Mouse (Mus musculus) MEL (cell line): ENCODE results near the gene Ttc29. TPM values are rescaled to one million over a fixed set of nuclear protein-coding genes. Genes with fewer than 3 reads are reported as not detected.

ENCODE experiments used
- DNase-seq: peaks from one replicate; pipeline ENCODE4 v3.0.0; 2011; ENCODE audit warnings: low read depth, low spot score
- H3K27ac ChIP-seq: 2 replicates; pipeline ENCODE4 v1.5.1; 2012; ENCODE audit warnings: low read depth, mild to moderate bottlenecking, control low read depth, low read length, moderate library complexity; ENCODE audit not compliant: control insufficient read depth
- H3K27me3 ChIP-seq, 2 experiments: fragments of 150-350 bp in 1 of 2; sonication (generic) in 1 of 2; 2 replicates each; pipeline ENCODE4 v1.6.1; 2012; ENCODE audit warnings: low read length in 2 of 2, mild to moderate bottlenecking in 2 of 2, improper control_type of control experiment in 1 of 2, moderate library complexity in 1 of 2; ENCODE audit not compliant: insufficient read depth in 2 of 2, control insufficient read depth in 1 of 2
- H3K36me3 ChIP-seq, 2 experiments: 2 replicates each; pipeline ENCODE4 v1.6.1; 2012 to 2014; ENCODE audit warnings: low read length in 2 of 2, improper control_type of control experiment in 1 of 2, inconsistent platforms in 1 of 2, mild to moderate bottlenecking in 1 of 2; ENCODE audit not compliant: insufficient read depth in 2 of 2, control insufficient read depth in 1 of 2
- H3K4me1 ChIP-seq, 2 experiments: fragments of 150-350 bp in 1 of 2; sonication (generic) in 1 of 2; 2 replicates each; pipeline ENCODE4 v1.6.1; 2012; ENCODE audit warnings: low read length in 2 of 2, improper control_type of control experiment in 1 of 2, mild to moderate bottlenecking in 1 of 2; ENCODE audit not compliant: insufficient read depth in 2 of 2, control insufficient read depth in 1 of 2
- H3K4me3 ChIP-seq, 2 experiments: fragments of 150-350 bp in 1 of 2; sonication (generic) in 1 of 2; 2 replicates each; pipeline ENCODE4 v1.5.1; 2012; ENCODE audit warnings: low read depth in 2 of 2, low read length in 2 of 2, mild to moderate bottlenecking in 2 of 2, moderate library complexity in 2 of 2, control low read depth in 1 of 2, improper control_type of control experiment in 1 of 2; ENCODE audit not compliant: control insufficient read depth in 1 of 2, insufficient read depth in 1 of 2
- H3K79me2 ChIP-seq: 2 replicates; pipeline ENCODE4 v1.6.1; 2012; ENCODE audit warnings: mild to moderate bottlenecking, low read length, moderate library complexity; ENCODE audit not compliant: control insufficient read depth, poor library complexity, insufficient read depth
- H3K9ac ChIP-seq: 2 replicates; pipeline ENCODE4 v1.6.1; 2012; ENCODE audit warnings: low read depth, mild to moderate bottlenecking, control low read depth, low read length, moderate library complexity; ENCODE audit not compliant: control insufficient read depth, poor library complexity, severe bottlenecking
- H3K9me3 ChIP-seq: fragments of 150-350 bp; sonication (generic); replicated peaks from 2 replicates; pipeline ENCODE4 v1.6.1; 2012; ENCODE audit warnings: mild to moderate bottlenecking, low read length, improper control_type of control experiment, moderate library complexity; ENCODE audit not compliant: insufficient read depth
- BHLHE40 ChIP-seq: IDR thresholded peaks from 2 replicates; pipeline ENCODE4 v1.6.1; 2012; ENCODE audit warnings: low read depth, mild to moderate bottlenecking, inconsistent platforms, low read length, improper control_type of control experiment, borderline replicate concordance
- CTCF ChIP-seq, 3 experiments: IDR thresholded peaks in 2 of 3; conservative IDR thresholded peaks in 1 of 3; 2 replicates each; pipeline ENCODE4 v1.5.1; 2011 to 2012; ENCODE audit warnings: low read length in 3 of 3, low read depth in 2 of 3, mild to moderate bottlenecking in 2 of 3, improper control_type of control experiment in 1 of 3, inconsistent platforms in 1 of 3, mixed read lengths in 1 of 3, moderate library complexity in 1 of 3; ENCODE audit not compliant: control insufficient read depth in 1 of 3, insufficient read depth in 1 of 3, poor library complexity in 1 of 3, severe bottlenecking in 1 of 3
- E2F4 ChIP-seq: IDR thresholded peaks from 2 replicates; pipeline ENCODE4 v1.6.1; 2011; ENCODE audit warnings: low read depth, low read length, improper control_type of control experiment, borderline replicate concordance
- EP300 ChIP-seq, 2 experiments: IDR thresholded peaks; 2 replicates each; pipeline ENCODE4 v1.6.1; 2011; ENCODE audit warnings: improper control_type of control experiment in 2 of 2, low read length in 2 of 2, low read depth in 1 of 2, mild to moderate bottlenecking in 1 of 2
- ETS1 ChIP-seq: IDR thresholded peaks from 2 replicates; pipeline ENCODE4 v1.6.1; 2012; ENCODE audit warnings: low read depth, mild to moderate bottlenecking, inconsistent platforms, low read length, improper control_type of control experiment, moderate library complexity
- GATA1 ChIP-seq: IDR thresholded peaks from 2 replicates; pipeline ENCODE4 v1.6.1; 2011; ENCODE audit warnings: low read depth, low read length, improper control_type of control experiment
- MAX ChIP-seq: IDR thresholded peaks from 2 replicates; pipeline ENCODE4 v1.6.1; 2011; ENCODE audit warnings: low read length, improper control_type of control experiment
- MXI1 ChIP-seq: IDR thresholded peaks from 2 replicates; pipeline ENCODE4 v1.6.1; 2011; ENCODE audit warnings: mild to moderate bottlenecking, low read depth, low read length, improper control_type of control experiment
- MYB ChIP-seq: IDR thresholded peaks from 2 replicates; pipeline ENCODE4 v1.6.1; 2011; ENCODE audit warnings: mild to moderate bottlenecking, low read depth, low read length, improper control_type of control experiment
- POLR2AphosphoS2 ChIP-seq: IDR thresholded peaks from 2 replicates; pipeline ENCODE4 v1.6.1; 2011; ENCODE audit warnings: low read length, improper control_type of control experiment
- POLR2AphosphoS5 ChIP-seq: IDR thresholded peaks from 2 replicates; pipeline ENCODE4 v1.6.1; 2012; ENCODE audit warnings: low read depth, borderline replicate concordance, mild to moderate bottlenecking, inconsistent platforms, low read length, moderate library complexity, mixed read lengths
- TAL1 ChIP-seq: IDR thresholded peaks from 2 replicates; pipeline ENCODE4 v1.6.1; 2012; ENCODE audit warnings: mild to moderate bottlenecking, inconsistent platforms, low read length, moderate library complexity, mixed read lengths
- TCF12 ChIP-seq: IDR thresholded peaks from 2 replicates; pipeline ENCODE4 v1.6.1; 2014; ENCODE audit warnings: low read depth, mild to moderate bottlenecking, inconsistent platforms, low read length, improper control_type of control experiment, moderate library complexity
- polyA plus RNA-seq, 2 experiments: library from polyadenylated mRNA; stranded (reverse) in 1 of 2; unstranded in 1 of 2; fragments of >175 nt in 1 of 2; fragments of >200 nt in 1 of 2; gene quantifications; 2 replicates each; pipeline versions ENCODE4 v1.2.1 to v1.2.4; 2012; ENCODE audit warnings: low replicate concordance in 2 of 2, low read depth in 1 of 2; ENCODE audit not compliant: insufficient read length in 2 of 2, insufficient read depth in 1 of 2, missing spikeins in 1 of 2
- total RNA-seq: library from RNA; depleted of rRNA; stranded (reverse); fragments of 300-350 nt; gene quantifications from 2 replicates; pipeline ENCODE4 v1.2.3, GENCODE M21; 2012

Gene Ttc29
- total and polyA plus RNA-seq, 3 experiments = not detected

DNA sequence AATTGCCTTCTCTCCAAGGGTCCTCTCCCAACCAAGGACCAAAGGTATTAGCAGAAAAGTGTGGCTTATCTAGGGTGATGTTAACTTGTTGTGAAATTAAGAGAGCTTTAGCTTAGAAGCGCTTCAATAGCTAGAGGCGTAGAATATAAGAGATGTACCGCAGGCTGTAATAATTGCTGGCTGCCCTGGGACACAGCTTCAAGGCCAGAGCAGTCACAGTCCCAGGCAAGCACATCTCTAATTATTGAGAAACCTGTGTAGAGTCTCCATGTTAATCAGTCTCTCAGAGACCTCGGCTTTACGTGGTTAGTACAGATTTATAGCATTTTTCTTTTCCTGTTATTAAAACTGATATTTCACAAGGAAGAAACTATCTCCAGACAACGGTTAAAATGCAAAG, 29.7 kb upstream of the Ttc29 start:
- no peaks in the 10 kb centered on the region for H3K27me3 ChIP-seq
- no peak overlapping the region for H3K27ac ChIP-seq
- no peaks in the 10 kb centered on the region for H3K79me2 ChIP-seq
- no peak for DNase-seq
- no peaks in the 10 kb centered on the region for H3K9me3 ChIP-seq
- no peak overlapping the region for H3K9ac ChIP-seq
- no peaks in the 10 kb centered on the region for H3K36me3 ChIP-seq
- no peaks in the 10 kb centered on the region for H3K4me1 ChIP-seq
- TF ChIP-seq POLR2AphosphoS2 (no peak), CTCF (IDR thresholded peaks at IDR 0.05 in 2 of 3, conservative IDR thresholded peaks at IDR 0.05 in 1 of 3; ENCODE audit: control insufficient read depth in 1 of 3, insufficient read depth in 1 of 3, low read depth in 2 of 3, low read length in 3 of 3, poor library complexity in 1 of 3, severe bottlenecking in 1 of 3) (no peak), BHLHE40 (no peak), MAX (no peak), ETS1 (no peak), POLR2AphosphoS5 (no peak), MXI1 (no peak)
- H3K4me3 ChIP-seq = no peak overlapping the region

DNA sequence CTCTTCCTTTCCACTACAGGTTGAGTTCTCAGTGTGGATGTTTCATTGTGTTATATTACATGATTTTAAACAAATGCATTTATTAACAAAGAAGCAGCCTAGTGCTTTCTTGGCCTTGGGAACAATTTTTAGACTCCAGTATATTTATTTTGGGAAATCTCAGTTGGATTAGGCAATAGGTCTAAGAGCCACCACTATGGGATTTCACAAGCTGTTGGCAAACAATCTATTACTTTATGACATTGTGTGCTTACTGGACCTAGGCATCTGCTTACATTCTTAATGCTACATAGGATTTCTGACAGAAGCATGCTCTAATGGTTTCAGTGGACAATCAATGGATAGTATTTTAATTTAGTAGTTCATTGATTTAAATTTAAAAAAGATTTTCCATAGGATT, 26.0 kb upstream of the Ttc29 start:
- no peak overlapping the region for H3K27ac ChIP-seq
- H3K9me3 ChIP-seq = no peaks in the 10 kb centered on the region
- no peaks in the 10 kb centered on the region for H3K79me2 ChIP-seq
- H3K4me1 ChIP-seq = no peaks in the 10 kb centered on the region
- H3K36me3 ChIP-seq = no peaks in the 10 kb centered on the region
- DNase-seq = no peak
- H3K9ac ChIP-seq = no peak overlapping the region
- no peak overlapping the region for H3K4me3 ChIP-seq
- TF ChIP-seq E2F4 = no peak
- H3K27me3 ChIP-seq = no peaks in the 10 kb centered on the region

DNA sequence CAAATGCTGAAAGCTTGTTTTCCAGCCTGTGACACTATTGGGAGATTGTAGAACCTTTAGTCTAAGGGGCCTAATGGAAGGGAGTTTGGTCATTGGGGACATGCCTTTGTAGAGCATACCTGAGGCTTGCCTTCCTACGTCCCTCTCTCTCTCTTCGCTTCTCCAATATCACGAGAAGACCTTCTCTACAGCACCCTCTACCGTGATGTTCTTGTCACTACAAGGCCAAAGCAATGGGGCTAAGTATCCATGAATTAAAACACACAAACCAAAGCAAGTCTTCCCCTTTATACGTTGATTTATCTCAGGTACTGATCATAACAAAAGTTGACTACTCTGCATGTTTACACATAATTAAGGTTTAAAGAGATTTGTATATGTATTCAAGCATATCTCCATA, 8.9 kb upstream of the Ttc29 start:
- Histone ChIP-seq H3K79me2 (no peaks in the 10 kb centered on the region), H3K9ac (no peak overlapping the region), H3K36me3 (no peaks in the 10 kb centered on the region), H3K27ac (no peak overlapping the region), H3K4me1 (no peaks in the 10 kb centered on the region)
- DNase-seq = peak; percentile 24
- peak in 1 of 3 experiments; percentile 38; a peak in 3 of 6 replicates for TF ChIP-seq CTCF (IDR thresholded peaks at IDR 0.05 in 2 of 3, conservative IDR thresholded peaks at IDR 0.05 in 1 of 3; ENCODE audit: control insufficient read depth in 1 of 3, insufficient read depth in 1 of 3, low read depth in 2 of 3, low read length in 3 of 3, poor library complexity in 1 of 3, severe bottlenecking in 1 of 3)
- TF ChIP-seq TAL1 = no peak
- TF ChIP-seq, all 39 proteins: peak for 1
- H3K9me3 ChIP-seq = no peaks in the 10 kb centered on the region
- H3K27me3 ChIP-seq = no peaks in the 10 kb centered on the region; a peak in 1 of 4 replicates
- no peak overlapping the region for H3K4me3 ChIP-seq

DNA sequence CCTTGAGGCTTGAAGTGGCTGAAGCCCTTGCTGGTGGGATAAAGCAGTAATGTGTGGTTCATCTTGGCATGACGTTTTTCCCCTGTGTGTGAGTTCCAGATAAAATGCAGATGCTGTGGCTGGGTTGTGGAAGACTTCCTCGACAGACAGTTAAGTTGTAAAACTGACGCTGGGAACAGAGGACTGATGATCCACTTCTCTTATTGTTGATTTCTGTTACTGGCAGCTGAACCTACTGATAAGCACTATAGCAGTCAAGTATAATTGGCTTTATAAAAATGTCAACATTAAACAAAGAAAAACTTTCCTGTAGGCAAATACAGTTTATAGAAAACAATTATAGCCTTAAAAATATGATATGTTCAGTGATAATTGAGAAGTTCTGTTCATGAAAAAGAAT, 2.7 kb upstream of the Ttc29 start:
- Histone ChIP-seq H3K27ac (no peak overlapping the region), H3K4me3 (no peak overlapping the region), H3K9me3 (no peaks in the 10 kb centered on the region), H3K36me3 (no peaks in the 10 kb centered on the region), H3K4me1 (0 out of 4 replicates have a peak, but pooled peaks cover 0 to 2% of the 10 kb centered on the region in 2 experiments), H3K79me2 (no peaks in the 10 kb centered on the region), H3K9ac (no peak overlapping the region), H3K27me3 (no peaks in the 10 kb centered on the region; a peak in 1 of 4 replicates)
- DNase-seq = peak; percentile 42
- TF ChIP-seq EP300 (IDR thresholded peaks at IDR 0.05; ENCODE audit: low read depth in 1 of 2, low read length in 2 of 2) = peak; percentile 41 to 49; a peak in 3 of 4 replicates
- 0 out of 2 replicates have a peak, but pooled peaks have one; percentile 35 for TF ChIP-seq GATA1
- no peak for TF ChIP-seq MAX
- 0 out of 2 replicates have a peak, but pooled peaks have one; percentile 25 for TF ChIP-seq TCF12
- no peak for TF ChIP-seq CTCF (IDR thresholded peaks at IDR 0.05 in 2 of 3, conservative IDR thresholded peaks at IDR 0.05 in 1 of 3; ENCODE audit: control insufficient read depth in 1 of 3, insufficient read depth in 1 of 3, low read depth in 2 of 3, low read length in 3 of 3, poor library complexity in 1 of 3, severe bottlenecking in 1 of 3)
- 0 out of 2 replicates have a peak, but pooled peaks have one; percentile 12 for TF ChIP-seq MYB
- TF ChIP-seq ETS1 = peak; percentile 34; the same call in 1 of the 2 replicates
